Mouse (Mus musculus) c-Kit-positive CD71-positive TER-119-negative erythroid progenitor cells, embryonic 14.5 days (primary cell): ENCODE measurements around the gene Irf2bp1.
A peak's percentile ranks its signal among the peaks of the same experiment; 100 is the strongest.

Experiments
- DNase-seq: peaks from one replicate; pipeline ENCODE4 v3.0.0-alpha.2; 2013; ENCODE audit warnings: low read depth

Gene Irf2bp1

DNA sequence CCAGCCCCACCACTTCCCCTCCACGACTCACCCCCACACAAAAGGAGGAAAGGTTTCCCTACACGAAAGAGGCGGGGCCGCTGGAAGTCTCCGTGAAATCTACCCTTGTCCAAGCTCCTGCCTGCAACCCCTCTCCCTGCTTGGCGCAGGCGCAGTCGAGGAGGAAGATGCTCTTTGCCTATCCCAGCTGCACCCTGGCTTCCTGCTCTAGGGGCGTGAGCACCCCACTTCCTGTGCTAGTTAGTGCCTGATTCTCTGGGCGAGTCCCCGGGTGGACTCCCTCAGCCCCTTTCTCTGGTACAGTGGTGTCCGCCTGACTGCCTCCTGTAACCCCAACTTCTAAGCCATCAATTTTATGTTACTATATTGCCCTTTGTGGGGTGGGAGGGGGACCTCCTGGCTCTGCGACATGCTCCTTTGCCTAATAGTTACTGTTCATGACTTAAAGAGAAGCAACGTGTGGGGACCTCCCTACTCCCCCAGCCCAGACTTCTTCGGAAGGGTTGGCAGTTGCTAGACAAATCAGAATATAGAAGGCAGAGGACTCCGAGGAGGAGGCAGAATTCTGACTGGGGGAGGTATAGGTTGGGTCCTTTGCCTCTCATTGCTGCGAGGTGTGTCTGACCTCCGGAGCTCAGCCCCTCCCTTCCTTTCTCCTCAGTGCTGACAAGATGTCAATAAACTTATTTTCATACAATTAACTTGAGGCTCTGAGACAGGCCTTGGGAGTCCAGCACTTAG lies 2.6 kb upstream of the Irf2bp1 start:
- peak; percentile 67 for DNase-seq

DNA sequence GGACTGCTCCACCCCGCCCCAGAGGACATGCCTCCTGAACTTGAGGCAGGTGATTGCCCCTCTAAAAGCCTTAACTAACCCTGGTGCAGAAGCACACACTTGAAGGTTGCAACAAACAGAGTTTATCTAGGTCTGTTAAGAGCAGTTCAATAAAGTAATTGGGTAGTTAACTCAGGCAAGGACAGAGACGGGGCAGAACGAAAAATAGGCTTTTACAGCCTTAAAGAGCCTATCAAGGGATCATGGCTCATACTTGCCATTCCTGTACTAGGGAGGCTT lies 2.1 kb upstream of the Irf2bp1 start:
- no peak for DNase-seq

DNA sequence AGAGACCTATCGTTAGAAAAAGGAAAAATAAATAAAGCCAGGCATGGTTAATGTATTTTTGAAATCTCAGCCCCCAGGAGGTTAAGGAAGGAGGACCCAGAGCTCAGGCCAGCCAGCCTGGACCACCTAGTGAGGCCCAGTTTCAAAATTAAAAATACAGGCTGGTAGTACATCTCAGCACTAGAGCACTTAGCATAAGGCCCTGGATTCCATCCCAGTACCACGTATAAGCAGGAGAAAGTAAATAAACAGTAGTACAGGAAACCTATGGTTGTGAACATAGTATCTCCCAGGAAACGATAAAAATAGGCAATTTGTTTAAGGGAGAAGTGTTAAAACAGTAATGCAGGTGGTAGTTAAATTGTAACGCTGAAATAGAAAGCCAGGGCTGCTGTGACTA lies 1.7 kb upstream of the Irf2bp1 start:
- DNase-seq, result no peak

DNA sequence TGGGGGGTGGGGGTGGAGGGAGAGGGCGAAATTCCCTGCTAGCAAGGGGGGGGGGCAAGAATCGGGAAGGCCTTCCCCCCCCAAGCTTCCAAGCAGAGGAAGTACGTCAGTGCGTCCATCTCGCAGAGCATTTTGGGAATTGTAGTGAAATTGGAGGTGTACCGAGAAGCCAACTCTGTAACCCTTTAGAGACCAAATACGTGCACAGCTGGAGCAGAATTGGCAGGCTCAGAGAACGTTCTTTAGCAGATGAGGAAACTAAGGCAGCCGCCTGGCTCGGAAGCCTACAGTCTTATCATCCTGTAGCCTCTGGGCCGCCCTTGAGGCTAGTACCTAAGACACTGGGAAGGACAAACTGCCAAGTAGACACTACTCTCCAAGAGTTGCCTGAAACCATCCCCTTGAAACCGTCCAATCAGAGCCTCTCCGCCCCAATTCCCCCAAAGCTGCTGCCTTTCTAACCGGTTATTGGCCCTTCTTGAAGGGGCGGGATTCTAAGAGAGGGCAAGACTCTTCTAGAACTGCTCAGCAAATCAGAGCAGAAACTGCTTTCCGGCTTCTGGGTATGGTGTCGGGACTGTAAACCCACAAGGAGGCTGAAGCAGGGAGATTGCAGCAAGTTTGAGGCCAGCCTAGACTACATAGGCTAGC lies 871 bp upstream of the Irf2bp1 start:
- DNase-seq, result peak; percentile 85

DNA sequence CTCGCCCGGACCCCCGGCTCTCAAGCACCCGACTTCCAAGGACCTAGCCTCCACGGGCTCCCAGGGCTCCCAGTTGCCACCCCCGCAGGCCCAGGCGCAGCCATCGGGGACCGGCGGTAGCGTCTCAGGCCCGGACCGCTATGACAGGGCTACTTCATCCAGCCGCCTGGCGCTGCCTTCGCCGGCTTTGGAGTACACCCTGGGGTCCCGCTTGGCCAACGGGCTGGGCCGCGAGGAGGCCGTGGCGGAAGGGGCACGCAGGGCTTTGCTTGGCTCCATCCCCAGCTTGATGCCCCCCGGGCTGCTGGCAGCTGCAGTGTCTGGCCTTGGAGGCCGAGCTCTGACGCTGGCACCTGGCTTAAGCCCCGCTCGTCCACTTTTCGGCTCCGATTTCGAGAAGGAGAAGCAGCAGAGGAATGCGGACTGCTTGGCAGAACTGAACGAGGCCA lies 811 bp downstream of the Irf2bp1 start:
- no peak for DNase-seq

DNA sequence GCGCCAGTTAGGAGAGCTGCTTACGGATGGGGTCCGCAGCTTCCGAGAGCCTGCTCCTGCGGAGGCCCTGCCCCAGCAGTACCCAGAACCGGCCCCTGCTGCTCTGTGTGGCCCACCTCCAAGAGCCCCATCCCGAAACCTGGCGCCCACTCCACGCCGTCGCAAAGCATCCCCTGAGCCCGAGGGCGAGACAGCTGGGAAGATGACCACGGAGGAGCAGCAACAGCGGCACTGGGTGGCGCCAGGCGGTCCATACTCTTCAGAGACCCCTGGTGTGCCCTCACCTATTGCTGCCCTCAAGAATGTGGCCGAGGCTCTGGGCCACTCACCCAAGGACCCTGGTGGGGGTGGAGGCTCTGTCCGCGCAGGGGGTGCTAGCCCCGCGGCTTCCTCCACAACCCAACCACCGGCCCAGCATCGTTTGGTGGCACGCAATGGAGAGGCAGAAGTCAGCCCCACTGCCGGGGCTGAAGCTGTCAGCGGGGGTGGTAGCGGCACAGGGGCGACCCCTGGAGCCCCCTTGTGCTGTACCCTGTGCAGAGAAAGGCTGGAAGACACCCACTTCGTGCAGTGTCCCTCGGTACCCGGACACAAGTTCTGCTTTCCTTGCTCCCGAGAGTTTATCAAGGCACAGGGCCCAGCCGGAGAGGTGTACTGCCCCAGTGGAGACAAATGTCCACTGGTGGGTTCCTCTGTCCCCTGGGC lies 1.7 kb downstream of the Irf2bp1 start:
- DNase-seq, result no peak

DNA sequence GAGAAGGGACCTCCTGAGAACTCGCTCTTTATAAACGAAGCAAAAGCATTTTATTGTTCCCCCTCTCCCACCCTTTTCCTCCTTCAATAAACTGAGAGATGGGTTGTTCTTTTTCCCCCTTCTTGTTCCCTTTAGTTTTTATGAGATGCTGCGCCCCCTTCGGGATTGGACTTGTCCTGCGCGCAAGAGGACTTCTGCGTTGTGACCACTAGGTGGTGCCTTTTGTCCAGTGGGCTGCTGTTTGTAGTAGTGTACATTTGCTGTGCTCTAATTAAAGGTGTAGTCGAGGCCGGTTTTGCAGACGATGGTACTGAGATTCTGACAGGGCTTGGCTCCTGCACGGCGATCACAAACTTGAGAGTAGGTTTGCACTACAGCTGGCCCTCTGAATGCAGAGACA lies 2.6 kb downstream of the Irf2bp1 start:
- DNase-seq, result peak; percentile 84

DNA sequence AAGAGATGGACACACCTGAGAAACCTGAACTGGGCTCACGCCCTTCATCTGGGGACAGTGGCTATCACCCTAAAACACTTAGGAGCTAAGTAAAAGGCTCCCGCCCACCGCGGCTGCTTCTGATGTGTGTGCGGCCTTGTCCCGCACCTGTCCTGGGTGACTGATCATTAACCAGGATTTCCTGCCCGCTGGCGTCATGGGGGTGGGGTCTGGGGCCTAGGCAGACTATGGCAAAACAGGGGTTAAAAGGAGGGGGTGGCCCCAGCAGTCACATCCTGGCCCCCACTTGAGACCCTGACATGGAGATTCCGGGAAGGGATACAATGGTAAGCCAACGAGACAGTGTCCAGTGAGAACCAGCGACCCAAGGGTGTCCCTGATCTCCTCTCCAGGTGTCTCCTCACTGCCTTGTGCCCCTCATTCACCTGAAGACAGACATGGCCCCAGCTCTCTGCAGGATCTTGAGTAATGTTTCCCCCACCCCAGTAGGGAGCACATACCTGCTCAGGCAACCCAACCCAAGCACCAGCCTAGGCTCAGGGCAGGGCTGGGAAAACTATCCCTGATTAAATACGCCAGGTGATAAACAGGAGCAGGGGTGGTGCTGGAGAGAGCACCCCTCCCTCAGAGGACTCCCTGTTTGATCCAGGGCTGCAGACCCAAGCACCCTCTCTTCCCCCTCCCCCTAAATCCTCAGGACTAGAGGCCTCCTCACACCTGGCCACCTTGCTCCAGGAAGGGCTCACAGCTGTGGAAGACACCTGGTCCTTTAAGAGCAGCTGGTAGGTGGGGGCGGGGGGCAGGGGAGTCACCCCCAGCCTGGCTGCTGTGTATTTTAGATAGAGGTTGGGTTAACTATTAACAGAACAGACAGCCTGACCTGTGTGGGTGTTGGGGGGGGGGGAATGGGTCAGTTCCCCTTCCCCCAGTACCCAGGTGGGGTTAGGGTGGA lies 3.5 kb downstream of the Irf2bp1 start:
- DNase-seq, result no peak

DNA sequence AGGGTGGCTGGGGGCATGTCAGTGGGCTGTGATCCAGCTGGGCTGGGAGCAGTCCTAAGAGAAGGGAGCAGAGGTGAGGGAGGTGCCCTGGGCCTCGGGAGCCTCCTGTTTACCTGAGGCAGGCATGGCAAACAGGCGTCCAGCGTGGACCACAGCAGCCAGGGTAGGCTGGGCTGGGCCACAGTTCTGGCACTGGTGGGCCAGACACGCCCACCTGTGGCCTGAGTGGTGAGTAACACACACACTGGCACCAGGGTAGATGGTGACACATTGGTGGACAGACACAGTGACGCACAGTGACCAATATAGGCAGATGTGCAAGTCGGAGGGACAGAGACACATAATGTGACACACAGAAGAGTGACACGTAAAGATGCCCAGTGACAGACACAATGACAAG lies 6.7 kb downstream of the Irf2bp1 start:
- DNase-seq, result no peak

DNA sequence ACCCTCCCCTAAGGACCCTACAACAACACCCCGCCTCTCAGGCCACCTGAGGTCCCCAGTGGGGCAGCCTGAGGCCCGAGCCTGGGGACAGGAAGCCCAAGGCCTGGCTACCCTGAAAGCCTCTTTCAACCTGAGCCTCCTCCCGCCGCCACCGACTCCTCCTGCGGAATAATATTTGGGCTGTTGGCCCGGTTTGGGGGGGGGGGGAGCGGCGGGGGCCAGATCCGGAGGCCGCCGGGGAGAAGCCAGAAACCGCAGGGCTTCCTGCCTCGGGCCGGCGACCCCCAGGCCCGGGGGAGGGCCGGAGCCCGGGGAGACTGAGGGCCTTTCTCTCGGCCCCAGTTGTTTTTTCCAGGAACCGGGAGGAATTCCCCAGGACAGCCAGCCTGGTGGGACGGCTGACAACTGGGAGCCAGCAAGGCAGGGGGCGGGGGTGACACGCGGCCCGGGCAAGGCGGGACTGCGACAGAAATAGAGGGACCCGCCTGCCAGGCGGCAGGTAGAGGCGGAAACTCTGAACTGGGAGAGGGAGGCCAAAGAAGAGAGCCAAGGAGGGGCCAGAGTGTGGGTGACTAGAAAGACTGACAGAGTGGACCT lies 8.3 kb downstream of the Irf2bp1 start:
- DNase-seq, result no peak

DNA sequence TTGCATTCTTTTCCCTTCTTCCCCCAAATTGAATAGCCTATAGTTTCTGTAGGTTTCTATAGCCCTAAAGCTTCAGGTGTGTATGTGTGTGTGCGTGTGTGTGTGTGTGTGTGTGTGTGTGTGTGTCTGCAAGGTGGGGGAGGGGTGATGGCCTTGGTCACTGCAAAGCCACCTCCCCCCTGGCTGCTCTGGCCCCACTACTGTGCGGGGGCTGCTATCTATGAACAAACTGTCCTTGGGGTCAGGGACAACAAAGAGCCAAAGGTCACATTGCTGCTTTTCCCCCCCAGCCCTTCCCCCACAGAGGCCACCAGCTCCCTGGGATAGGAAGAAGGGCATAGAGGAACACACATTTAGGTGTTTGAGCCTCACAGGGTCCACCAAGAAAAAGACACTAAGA lies 9.0 kb downstream of the Irf2bp1 start:
- no peak for DNase-seq

DNA sequence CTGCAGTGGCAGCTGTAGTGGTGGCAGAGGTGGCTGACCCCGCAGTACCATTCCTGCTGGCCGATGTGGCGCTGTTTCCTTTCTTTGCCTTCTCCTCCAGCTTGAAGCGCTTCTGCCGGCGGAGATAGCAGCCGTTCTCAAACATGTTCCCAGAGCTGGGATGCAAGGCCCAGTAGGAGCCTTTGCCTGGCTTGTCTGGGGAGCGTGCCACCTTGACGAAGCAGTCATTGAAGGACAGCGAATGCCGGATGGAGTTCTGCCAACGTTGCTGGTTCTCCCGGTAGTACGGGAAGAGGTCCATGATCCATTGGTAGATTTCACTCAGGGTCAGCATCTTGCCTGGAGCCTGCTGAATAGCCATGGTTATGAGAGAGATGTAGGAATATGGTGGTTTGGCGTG lies 10.6 kb downstream of the Irf2bp1 start:
- DNase-seq, result no peak

DNA sequence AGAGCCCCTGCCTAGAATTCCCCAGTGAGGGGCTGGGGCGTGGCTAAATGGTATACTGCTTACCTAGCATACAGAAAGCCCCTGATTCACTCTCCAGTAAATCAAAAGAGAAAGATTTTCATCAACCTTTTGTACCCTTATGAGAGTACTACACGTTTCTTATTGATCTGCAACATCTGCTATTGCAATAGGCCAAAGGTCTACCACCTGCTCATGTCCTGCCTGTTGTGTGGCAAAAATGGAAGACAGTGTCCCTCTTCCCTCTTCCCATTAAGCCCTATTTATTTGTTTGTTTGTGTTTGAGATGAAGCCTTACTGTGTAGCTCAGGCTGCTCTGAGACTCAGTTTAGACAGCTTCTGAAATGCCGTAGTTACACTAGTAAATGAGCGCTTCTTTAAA lies 12.2 kb downstream of the Irf2bp1 start:
- DNase-seq, result no peak

DNA sequence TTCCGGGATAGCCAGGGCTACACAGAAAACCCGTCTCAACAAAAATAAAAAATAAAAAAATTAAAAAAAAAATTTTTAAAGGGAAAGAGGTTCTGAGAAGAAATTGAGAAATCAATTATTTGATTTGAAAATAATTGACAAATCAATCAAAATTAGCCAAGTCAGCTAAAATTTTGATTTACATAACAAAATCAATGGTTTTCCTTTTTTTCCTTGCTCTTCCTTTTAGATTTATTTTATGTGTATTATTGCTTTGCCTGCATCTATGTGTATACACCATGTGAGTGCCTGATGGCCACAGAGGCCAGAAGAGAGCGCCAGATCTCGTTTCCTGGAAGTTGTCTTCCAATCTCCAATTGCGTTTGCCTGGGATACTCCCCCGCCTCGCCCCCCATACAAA lies 14.1 kb downstream of the Irf2bp1 start:
- no peak for DNase-seq

DNA sequence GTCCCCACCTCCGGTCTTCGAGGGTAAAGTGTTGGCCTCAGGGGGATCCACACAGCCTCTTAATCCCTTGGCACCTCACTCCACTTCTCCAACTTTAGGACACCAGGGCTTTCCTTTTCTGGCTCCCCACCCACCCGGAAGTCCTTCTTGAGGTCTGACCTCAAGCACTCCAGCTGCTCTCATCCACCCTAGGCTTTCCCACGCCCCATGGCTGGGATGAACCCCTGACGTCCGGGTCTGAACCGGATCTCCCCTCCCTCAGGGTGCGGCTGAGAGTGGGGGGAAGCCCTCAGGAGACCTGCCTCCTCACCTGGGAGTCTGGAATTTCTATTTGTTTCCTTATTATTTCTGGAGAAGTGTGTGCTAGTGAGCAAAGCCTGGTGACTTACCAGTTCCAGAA lies 17.2 kb downstream of the Irf2bp1 start:
- DNase-seq, result no peak

DNA sequence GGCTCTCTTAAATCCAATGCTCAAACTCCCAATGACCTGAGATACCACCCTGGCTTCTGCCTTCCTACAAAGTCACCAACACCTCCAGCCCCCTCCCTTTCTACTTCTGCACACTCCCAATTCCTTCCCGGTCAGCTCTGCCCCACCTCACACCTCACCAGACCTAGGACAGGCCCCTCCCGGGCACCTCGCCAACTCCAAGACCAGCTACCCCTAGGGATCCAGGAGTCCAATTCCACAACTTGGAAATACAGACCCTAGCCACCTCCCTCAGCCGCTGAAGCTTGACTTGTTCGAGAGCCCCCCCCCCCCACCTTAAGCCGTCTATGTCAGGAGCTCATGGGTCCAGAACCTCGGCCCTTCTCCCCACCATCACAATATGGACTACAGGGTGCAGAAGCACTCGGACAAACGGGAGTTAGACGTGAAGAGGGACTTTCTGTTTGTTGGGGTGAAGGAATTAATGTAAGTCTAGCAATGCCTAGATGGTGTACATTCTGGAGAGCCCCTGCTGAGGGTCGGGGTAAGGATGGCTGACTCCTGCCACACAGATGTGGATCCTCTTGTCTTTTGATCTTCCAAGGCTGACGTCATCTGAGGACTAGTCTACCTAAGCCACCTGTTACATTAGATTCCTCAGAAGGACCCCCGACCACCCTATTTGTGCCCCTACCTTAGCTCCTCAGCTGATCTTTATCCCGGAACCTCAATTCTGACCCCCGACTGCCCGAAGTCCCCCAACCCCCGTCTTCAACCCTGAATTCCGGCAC lies 18.5 kb downstream of the Irf2bp1 start:
- DNase-seq, result no peak

DNA sequence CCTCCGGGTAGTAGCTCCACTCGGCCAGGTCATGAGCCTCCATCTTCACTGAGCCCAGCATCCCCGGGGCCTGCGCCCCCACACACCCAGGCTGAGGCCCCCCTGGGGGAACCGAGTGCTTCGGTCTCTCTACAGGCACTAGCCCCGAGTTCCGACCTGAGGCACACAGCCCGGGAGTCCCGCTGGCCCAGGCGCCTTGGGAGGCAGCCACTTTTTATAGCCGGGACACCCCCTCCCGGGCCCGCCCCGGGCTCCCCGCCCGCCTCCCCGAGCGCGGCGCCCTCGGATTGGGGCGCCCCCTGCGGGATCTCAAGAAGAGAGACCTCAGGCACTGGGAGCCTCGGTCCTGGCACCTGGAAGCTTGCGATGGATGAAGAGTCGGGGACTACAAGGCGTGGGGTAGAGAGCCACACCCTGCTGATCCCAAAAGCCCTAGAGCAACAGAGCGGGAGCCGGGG lies 19.5 kb downstream of the Irf2bp1 start, which contains the start of gene Foxa3:
TSS of gene Foxa3 (minus strand) at position 182 of the 458 bp plus-strand sequence.
- DNase-seq, result no peak

DNA sequence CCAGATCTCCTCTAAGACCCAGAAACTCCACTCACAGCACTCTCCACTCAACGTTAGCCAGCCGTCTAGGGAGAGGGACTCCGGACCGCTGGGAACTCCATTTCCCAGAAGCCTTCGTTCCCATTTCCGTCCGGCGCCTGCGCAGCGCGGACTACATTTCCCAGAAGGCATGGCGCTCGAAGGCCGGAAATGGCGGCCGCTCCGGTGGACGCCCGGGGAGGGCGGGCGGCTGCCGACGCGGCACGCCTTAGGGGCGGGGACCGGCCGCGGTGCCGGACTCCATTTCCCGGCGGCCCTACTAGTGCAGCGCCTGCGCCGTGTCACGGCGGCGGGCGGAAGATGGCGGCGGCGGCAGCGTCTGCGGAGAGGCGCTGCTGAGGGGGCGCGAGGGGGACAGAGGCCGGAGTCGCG lies 20.3 kb downstream of the Irf2bp1 start, which contains the start of gene Sympk:
TSS of gene Sympk (plus strand) at position 282 of the 411 bp plus-strand sequence.
- DNase-seq, result peak; percentile 92

DNA sequence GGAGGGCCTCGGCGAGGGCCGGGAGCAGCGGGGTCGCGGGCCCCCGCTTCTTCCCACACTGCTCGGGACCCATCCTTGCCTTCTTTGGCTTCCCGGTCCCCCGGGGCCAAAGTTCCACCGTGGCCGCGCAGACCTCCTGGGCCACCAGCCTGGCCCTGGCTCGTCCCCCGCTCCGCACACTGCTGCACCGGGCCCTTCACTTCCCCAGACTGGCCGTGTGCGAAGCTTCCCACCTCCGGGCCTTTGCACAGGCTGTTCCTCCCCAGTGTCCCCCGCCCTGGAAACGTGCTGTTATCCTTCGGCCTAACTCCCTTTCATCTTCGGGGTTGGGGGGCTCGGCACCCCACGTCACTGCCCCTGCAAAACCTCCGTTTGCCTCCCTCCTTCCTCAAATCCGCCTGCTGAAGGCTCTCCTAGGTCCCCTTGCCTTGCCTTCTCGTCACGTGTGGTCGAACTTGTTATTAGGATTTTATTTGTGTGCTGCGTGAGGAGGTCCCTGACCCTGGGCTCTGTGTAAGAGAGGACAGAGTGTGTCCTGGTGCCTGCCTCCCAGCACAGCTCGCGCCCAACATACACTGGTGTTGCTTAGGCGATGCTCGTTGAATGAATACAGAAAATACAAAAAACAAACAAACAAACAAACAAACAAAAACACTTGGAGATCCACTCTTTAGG lies 20.9 kb downstream of the Irf2bp1 start:
- no peak for DNase-seq

DNA sequence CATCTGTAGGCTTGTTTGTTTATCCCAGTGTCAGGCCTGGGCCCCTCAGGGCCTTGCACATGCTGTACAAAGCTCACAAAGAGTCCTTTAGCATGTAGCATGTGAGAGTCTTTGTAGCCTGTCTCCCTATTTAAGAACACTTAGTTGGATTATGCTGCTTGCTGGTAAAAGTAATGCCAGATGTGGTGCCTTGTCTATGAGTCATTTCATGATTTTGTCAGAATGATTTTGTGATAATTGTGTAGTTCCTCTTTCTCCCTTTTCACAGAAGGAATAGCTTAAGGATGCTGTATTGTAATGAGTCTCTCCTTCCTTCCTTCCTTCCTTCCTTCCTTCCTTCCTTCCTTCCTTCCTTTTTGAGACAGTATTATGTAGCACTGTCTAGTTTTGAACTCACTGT lies 24.2 kb downstream of the Irf2bp1 start:
- DNase-seq, result no peak
